Mouse (Mus musculus): Measurements from ENCODE around the gene Tspan13. TPM values are rescaled to one million over a fixed set of nuclear protein-coding genes. Genes with fewer than 3 reads are reported as not detected.

Gene Tspan13
- 408 and 421 TPM in 2 replicates for polyA plus RNA-seq (2015; fragmentation: Nextera tagmentation; extraction: Ambion mirVana)

- peak within 1 kb of the TSS; percentile 99 for H3K9ac ChIP-seq
Measured at GRCm38 (mm10) chr12:36042348-36042778, at the start of gene Tspan13. TSS of gene Tspan13 (minus strand) at chr12:36042500.

GRCm38 (mm10) chr12:36091964-36092363 is 49.7 kb upstream of the Tspan13 start:
- ATAC-seq (ENCODE audit: low FRiP score) = no peak
- H3K36me3 ChIP-seq = peaks cover 56% of the 10 kb centered on the region
- 89% methylated on average over 10 of the region's 10 CpGs for WGBS
- H3K4me2 ChIP-seq = no peak overlapping the region
- H3K9me3 ChIP-seq = no peaks in the 10 kb centered on the region
- H3K4me3 ChIP-seq = no peak overlapping the region
- no peaks in the 10 kb centered on the region for H3K4me1 ChIP-seq (replicated peaks)
- no peak overlapping the region for H3K27ac ChIP-seq
- H3K27me3 ChIP-seq = no peaks in the 10 kb centered on the region
- H3K9ac ChIP-seq = no peak overlapping the region

More at GRCm38 (mm10) chr12:36042348-36042778, at the start of gene Tspan13:
- Histone ChIP-seq H3K36me3 (no peaks in the 10 kb centered on the region), H3K4me3 (peak within 1 kb of the TSS; percentile 96), H3K4me2 (peak within 1 kb of the TSS; percentile 79), H3K4me1 (replicated peaks) (peaks cover 22% of the 10 kb centered on the region), H3K9me3 (no peaks in the 10 kb centered on the region), H3K27ac (peak within 1 kb of the TSS; percentile 97), H3K27me3 (no peaks in the 10 kb centered on the region)
- peak; percentile 98 for ATAC-seq (ENCODE audit: low FRiP score)
- 0% methylated on average over 35 of the region's 35 CpGs for WGBS

GRCm38 (mm10) chr12:36089221-36089620 is 46.9 kb upstream of the Tspan13 start:
- WGBS = 62% methylated on average over 6 of the region's 6 CpGs
- H3K27ac ChIP-seq = no peak overlapping the region
- ATAC-seq (ENCODE audit: low FRiP score) = peak; percentile 16; the same call in 1 of the 2 replicates
- no peak overlapping the region for H3K4me2 ChIP-seq
- H3K27me3 ChIP-seq = no peaks in the 10 kb centered on the region
- no peaks in the 10 kb centered on the region for H3K9me3 ChIP-seq
- peaks cover 37% of the 10 kb centered on the region for H3K36me3 ChIP-seq
- no peak overlapping the region for H3K9ac ChIP-seq
- no peaks in the 10 kb centered on the region for H3K4me1 ChIP-seq (replicated peaks)
- H3K4me3 ChIP-seq = no peak overlapping the region

- ATAC-seq (ENCODE audit: low FRiP score) = peak; percentile 53; the same call in 1 of the 2 replicates
- peaks cover 33% of the 10 kb centered on the region for H3K36me3 ChIP-seq
- H3K27me3 ChIP-seq = no peaks in the 10 kb centered on the region
- WGBS = 94% methylated on average over 1 of the region's 1 CpGs
- no peak overlapping the region for H3K9ac ChIP-seq
- no peaks in the 10 kb centered on the region for H3K9me3 ChIP-seq
- H3K4me1 ChIP-seq (replicated peaks) = no peaks in the 10 kb centered on the region
- H3K4me2 ChIP-seq = no peak overlapping the region
- no peak overlapping the region for H3K27ac ChIP-seq
- no peak overlapping the region for H3K4me3 ChIP-seq
Measured at GRCm38 (mm10) chr12:36088804-36089203, 46.5 kb upstream of the Tspan13 start.

- H3K27me3 ChIP-seq = no peaks in the 10 kb centered on the region
- 93% methylated on average over 2 of the region's 2 CpGs for WGBS
- H3K9ac ChIP-seq = no peak overlapping the region
- H3K4me3 ChIP-seq = no peak overlapping the region
- no peak overlapping the region for H3K27ac ChIP-seq
- peaks cover 2% of the 10 kb centered on the region; the same call in 1 of the 2 replicates for H3K36me3 ChIP-seq
- H3K4me2 ChIP-seq = no peak overlapping the region
- no peaks in the 10 kb centered on the region for H3K4me1 ChIP-seq (replicated peaks)
- no peak for ATAC-seq (ENCODE audit: low FRiP score)
- H3K9me3 ChIP-seq = no peaks in the 10 kb centered on the region
Measured at GRCm38 (mm10) chr12:36085380-36085779, 43.1 kb upstream of the Tspan13 start.

- no peaks in the 10 kb centered on the region for H3K27me3 ChIP-seq
- no peak overlapping the region for H3K4me3 ChIP-seq
- H3K27ac ChIP-seq = no peak overlapping the region
- H3K9ac ChIP-seq = no peak overlapping the region
- H3K36me3 ChIP-seq = no peaks in the 10 kb centered on the region
- no peak for ATAC-seq (ENCODE audit: low FRiP score)
- no peak overlapping the region for H3K4me2 ChIP-seq
- WGBS = 78% methylated on average over 4 of the region's 4 CpGs
- H3K4me1 ChIP-seq (replicated peaks) = no peaks in the 10 kb centered on the region
- H3K9me3 ChIP-seq = no peaks in the 10 kb centered on the region
Measured at GRCm38 (mm10) chr12:36078101-36078899, 36.0 kb upstream of the Tspan13 start.

GRCm38 (mm10) chr12:36072860-36073259 is 30.6 kb upstream of the Tspan13 start:
- Histone ChIP-seq H3K27me3 (no peaks in the 10 kb centered on the region), H3K4me1 (replicated peaks) (no peaks in the 10 kb centered on the region), H3K4me3 (no peak overlapping the region), H3K4me2 (no peak overlapping the region), H3K36me3 (no peaks in the 10 kb centered on the region), H3K9ac (no peak overlapping the region), H3K27ac (no peak overlapping the region), H3K9me3 (no peaks in the 10 kb centered on the region)
- WGBS = 21% methylated on average over 5 of the region's 5 CpGs
- no peak for ATAC-seq (ENCODE audit: low FRiP score)

GRCm38 (mm10) chr12:36070231-36070630 is 27.9 kb upstream of the Tspan13 start:
- no peaks in the 10 kb centered on the region for H3K27me3 ChIP-seq
- no peak for ATAC-seq (ENCODE audit: low FRiP score)
- no peak overlapping the region for H3K4me2 ChIP-seq
- H3K27ac ChIP-seq = no peak overlapping the region
- H3K4me3 ChIP-seq = no peak overlapping the region
- WGBS = 92% methylated on average over 4 of the region's 4 CpGs
- H3K9me3 ChIP-seq = 0 out of 2 replicates have a peak, but pooled peaks cover 5% of the 10 kb centered on the region
- no peak overlapping the region for H3K9ac ChIP-seq
- H3K36me3 ChIP-seq = no peaks in the 10 kb centered on the region
- no peaks in the 10 kb centered on the region for H3K4me1 ChIP-seq (replicated peaks)

- Histone ChIP-seq H3K4me3 (no peak overlapping the region), H3K36me3 (no peaks in the 10 kb centered on the region; the same call in 1 of the 2 replicates), H3K4me1 (replicated peaks) (no peaks in the 10 kb centered on the region), H3K27ac (no peak overlapping the region), H3K4me2 (no peak overlapping the region), H3K9ac (no peak overlapping the region), H3K9me3 (0 out of 2 replicates have a peak, but pooled peaks cover 11% of the 10 kb centered on the region), H3K27me3 (no peaks in the 10 kb centered on the region)
- 88% methylated on average over 2 of the region's 2 CpGs for WGBS
- ATAC-seq (ENCODE audit: low FRiP score) = no peak
Measured at GRCm38 (mm10) chr12:36067538-36067937, 25.2 kb upstream of the Tspan13 start.

- no peaks in the 10 kb centered on the region for H3K27me3 ChIP-seq
- no peaks in the 10 kb centered on the region; the same call in 1 of the 2 replicates for H3K36me3 ChIP-seq
- H3K27ac ChIP-seq = no peak overlapping the region
- 58% methylated on average over 1 of the region's 1 CpGs for WGBS
- no peaks in the 10 kb centered on the region for H3K4me1 ChIP-seq (replicated peaks)
- no peak overlapping the region for H3K9ac ChIP-seq
- no peak overlapping the region for H3K4me3 ChIP-seq
- ATAC-seq (ENCODE audit: low FRiP score) = no peak
- 0 out of 2 replicates have a peak, but pooled peaks cover 11% of the 10 kb centered on the region for H3K9me3 ChIP-seq
- H3K4me2 ChIP-seq = no peak overlapping the region
Measured at GRCm38 (mm10) chr12:36065911-36066310, 23.6 kb upstream of the Tspan13 start.

GRCm38 (mm10) chr12:36057699-36058098 is 15.4 kb upstream of the Tspan13 start:
- H3K9ac ChIP-seq = no peak overlapping the region
- no peak overlapping the region for H3K27ac ChIP-seq
- no peaks in the 10 kb centered on the region for H3K4me1 ChIP-seq (replicated peaks)
- no peaks in the 10 kb centered on the region for H3K27me3 ChIP-seq
- H3K36me3 ChIP-seq = no peaks in the 10 kb centered on the region
- H3K4me2 ChIP-seq = no peak overlapping the region
- H3K4me3 ChIP-seq = no peak overlapping the region
- 88% methylated on average over 2 of the region's 2 CpGs for WGBS
- no peaks in the 10 kb centered on the region for H3K9me3 ChIP-seq
- ATAC-seq (ENCODE audit: low FRiP score) = no peak

- ATAC-seq (ENCODE audit: low FRiP score) = no peak
- Histone ChIP-seq H3K4me2 (no peak overlapping the region), H3K36me3 (no peaks in the 10 kb centered on the region), H3K4me3 (no peak overlapping the region), H3K27ac (no peak overlapping the region), H3K9me3 (no peaks in the 10 kb centered on the region), H3K27me3 (no peaks in the 10 kb centered on the region), H3K4me1 (replicated peaks) (no peaks in the 10 kb centered on the region), H3K9ac (no peak overlapping the region)
- 82% methylated on average over 1 of the region's 1 CpGs for WGBS
Measured at GRCm38 (mm10) chr12:36050276-36050675, 8.0 kb upstream of the Tspan13 start.

- Histone ChIP-seq H3K4me1 (replicated peaks) (no peaks in the 10 kb centered on the region; the same call in 1 of the 2 replicates), H3K9me3 (no peaks in the 10 kb centered on the region), H3K4me3 (no peak overlapping the region), H3K27me3 (no peaks in the 10 kb centered on the region), H3K9ac (no peak overlapping the region), H3K4me2 (no peak overlapping the region), H3K36me3 (no peaks in the 10 kb centered on the region), H3K27ac (no peak overlapping the region)
- 77% methylated on average over 2 of the region's 2 CpGs for WGBS
- no peak for ATAC-seq (ENCODE audit: low FRiP score)
Measured at GRCm38 (mm10) chr12:36047593-36047992, 5.3 kb upstream of the Tspan13 start.
